Mouse (Mus musculus): ENCODE measurements around the gene Map1s.

The Map1s gene

DNA sequence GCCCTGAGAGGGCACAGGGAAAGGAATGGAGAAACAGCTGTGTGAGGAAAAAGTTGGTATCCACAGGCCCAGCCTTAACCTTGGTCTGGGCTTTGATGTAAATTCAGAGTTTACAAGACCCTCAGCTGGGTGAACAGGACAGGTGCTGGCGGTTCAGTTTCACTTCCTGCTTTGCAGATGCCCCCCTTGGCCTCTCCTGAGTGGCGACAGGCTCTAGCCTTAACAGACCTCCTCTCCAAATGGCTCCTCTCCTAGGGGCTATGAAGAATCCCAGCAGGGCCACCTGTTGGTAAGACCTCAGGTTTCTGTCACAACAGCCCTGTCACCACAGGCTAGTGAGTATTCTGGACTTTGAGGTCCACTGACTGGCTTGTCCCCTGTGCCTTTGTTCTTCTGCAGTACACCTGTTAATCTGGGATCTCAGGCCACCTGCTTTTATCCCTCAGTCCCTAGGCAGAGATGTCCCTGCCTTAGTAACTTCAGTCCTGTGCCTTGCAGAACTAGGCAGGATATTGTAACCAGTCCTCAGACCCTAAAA, 7.0 kb upstream of the Map1s start:
- DNase-seq (ENCODE audit: low read depth, low spot score) = no peak

DNA sequence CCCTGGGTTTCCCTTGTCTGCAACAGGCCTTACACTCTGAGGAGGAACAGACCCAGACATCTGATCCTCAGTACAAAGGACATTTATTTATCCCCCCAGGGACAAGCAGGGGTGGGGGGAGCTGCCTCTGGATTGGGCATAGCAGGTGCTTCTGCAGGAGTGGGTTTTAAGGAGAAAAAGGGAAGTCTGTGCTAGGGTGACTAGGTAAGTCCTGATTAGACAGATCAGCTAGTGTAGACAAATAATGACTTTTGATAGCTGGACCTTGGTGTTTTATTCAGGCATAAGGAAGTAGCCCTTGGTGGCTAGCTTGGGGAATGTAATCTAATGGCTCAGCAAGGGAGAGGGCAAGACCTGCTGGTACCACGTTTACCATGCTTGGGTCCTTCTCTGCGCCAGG, 6.5 kb upstream of the Map1s start:
- no peak for DNase-seq (ENCODE audit: low read depth, low spot score)

DNA sequence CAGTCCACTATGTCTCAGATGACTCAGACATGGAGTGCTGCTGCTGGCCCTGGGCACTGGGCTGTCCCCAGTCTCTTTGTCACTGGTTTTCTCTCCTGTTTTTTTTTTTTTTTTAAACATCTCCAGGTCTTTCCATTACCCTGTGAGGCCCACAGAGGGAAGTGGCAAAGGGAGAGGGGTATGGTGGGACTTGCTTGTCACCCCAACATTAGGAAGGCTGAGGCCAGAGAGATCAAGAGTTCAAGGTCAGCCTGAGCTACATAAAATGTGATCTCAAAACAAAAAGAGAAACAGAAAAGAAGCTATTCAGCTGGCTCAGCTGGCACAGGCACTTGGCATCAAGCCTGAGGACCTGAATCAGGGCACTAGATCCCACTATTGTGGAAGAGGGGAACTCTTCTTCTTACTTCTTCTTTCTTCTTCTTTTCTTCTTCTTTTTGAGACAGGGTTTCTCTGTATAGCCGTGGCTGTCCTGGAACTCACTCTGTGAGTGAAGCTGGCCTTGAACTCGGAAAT, 4.8 kb upstream of the Map1s start:
- DNase-seq (ENCODE audit: low read depth, low spot score) = no peak

DNA sequence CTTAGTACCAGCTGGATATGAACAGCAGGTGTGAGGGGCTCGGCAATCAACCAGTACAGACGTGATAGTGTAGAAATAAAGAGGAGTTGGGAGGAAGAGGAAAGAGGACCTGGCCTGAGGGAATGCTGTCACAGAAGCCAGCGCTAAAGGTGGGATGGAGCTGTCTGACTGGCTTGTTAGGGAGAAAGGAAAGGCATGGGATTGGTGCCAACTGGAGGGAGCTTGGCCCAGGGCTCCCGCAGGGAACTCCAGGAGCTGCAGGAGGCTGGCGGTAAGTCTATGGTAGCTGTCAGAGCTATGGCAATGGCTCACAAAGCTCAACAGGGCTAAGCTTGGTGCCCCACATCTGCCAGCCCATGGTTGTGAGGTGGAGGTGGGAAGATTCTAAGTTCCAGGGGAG, 3.5 kb upstream of the Map1s start:
- no peak for DNase-seq (ENCODE audit: low read depth, low spot score)

DNA sequence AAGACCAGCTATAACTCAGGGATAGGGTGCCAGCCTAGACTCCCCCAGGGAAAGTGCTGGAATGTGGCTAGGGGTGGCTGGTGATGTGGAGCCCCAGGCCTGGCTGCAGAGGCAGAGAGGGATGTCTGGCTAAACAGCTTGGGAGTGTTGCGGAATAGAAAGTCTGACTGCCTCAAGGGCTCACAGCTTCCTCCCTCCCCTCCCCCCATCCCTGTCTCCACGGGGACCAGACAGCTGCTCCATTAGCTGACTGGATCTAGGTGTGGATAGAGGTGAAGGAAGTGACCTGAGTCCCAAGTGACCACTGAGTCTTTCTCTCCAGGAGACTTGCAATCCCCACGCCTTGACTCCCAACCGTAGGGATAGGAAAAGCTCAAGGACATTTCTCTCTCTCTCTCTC, 2.6 kb upstream of the Map1s start:
- DNase-seq (ENCODE audit: low read depth, low spot score) = no peak

DNA sequence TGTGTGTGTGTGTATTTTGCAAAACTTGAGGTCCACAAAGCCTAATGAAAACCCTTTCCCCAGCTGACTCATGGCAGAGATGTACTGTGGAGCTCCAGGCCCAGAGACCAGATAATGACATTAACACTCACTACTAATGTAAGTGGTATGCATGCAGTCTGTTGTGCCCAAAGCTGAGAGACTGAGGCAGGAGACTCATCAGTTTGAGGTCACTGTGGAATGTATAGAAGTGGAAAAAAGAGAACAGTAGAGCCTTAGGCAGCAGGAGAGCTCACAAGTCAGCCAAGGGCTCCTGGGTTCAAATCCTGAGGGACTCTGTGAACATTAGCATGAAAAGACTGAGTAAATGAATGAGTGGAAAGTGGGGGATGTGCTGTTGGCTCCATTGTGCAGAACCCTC, 2.1 kb upstream of the Map1s start:
- DNase-seq (ENCODE audit: low read depth, low spot score) = no peak

DNA sequence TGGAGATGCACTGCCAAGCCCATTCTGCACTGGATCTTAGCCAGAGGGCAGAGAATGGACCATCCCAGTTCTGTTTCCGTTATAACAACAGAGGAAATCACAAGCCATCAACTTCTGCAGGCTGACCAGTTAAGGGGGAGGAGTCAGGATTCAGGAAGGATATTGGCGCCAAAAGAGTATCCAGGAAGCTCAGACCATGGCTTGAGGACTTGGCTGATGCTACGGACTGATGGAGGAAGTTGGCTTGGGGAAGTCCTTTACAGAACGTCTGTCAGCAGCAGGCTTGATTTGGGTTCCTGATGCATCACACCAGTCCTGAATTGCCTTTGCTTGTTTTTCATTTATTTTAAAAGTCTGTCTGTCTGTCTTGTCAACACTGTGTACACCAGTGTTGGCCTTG, 1.2 kb upstream of the Map1s start:
- DNase-seq (ENCODE audit: low read depth, low spot score) = no peak

DNA sequence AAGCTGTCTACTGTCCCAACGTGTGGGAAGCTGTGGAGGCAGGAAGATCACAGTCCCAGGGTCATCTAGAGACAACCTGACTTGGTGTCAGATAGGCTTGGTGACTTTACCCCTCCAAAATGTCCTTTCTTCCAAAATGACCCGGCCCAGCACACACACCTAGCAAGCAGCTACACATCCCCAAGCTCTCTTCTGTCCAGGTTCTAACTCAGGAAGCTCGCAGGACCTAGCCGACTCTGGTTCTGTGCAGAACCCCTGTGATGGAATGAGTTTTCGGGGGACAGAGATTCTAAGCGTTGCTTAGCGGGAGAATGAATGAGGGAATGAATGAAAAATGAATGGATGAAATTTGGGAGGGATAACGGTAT, 285 bp upstream of the Map1s start:
- DNase-seq (ENCODE audit: low read depth, low spot score) = no peak

DNA sequence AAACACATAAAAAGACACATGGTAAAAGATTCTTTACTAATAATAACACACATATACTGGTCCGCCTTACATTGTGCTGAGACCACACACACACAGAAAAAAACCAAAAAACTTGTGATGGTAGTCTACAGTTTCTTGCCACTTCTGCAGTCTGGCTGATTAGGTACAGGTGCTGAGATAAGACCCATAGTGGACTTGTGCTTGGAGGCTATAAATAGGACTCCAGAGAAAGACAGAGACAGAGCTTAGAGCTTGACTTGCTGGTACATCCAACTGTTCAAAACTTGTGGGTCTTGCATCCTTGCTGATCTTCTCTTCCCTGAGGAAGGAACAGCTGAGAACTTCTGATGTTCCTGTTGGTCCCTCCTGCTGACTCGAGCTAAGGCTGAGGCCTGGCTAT, 1.8 kb downstream of the Map1s start:
- no peak for DNase-seq (ENCODE audit: low read depth, low spot score)

DNA sequence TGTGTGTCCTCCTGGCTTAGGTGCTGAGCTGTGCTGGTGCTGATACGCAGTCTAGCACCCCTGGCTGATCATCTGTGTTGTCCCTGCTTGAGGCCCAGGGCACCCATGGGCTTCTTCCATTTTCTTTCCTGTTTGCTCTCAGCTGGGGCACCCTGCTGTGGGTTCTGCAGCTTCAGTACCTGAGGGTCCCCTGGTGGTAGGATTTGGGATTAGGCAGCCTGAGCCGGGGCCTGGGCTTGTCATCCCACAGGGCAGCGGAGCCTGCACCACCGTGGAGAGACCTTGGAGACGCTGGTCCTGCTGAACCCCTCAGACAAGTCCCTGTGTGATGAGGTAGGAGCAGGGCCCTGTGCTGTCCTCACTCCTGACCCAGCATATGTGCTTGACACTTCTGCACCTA, 5.9 kb downstream of the Map1s start:
- DNase-seq (ENCODE audit: low read depth, low spot score) = no peak

DNA sequence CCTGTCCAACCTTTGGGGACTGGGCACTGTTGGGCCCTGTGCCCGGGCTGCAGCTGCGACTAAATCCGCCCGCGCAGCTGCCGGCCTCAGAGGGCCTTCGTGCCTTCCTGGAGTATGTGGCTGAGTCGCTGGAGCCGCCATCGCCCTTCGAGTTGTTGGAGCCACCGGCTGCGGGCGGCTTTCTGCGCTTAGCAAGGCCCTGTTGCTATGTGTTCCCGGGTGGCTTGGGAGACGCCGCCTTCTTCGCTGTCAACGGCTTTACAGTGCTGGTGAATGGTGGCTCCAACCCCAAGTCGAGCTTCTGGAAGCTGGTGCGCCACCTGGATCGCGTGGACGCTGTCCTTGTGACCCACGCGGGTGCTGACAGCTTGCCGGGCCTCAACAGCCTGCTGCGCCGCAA, 7.2 kb downstream of the Map1s start:
- DNase-seq (ENCODE audit: low read depth, low spot score) = no peak

DNA sequence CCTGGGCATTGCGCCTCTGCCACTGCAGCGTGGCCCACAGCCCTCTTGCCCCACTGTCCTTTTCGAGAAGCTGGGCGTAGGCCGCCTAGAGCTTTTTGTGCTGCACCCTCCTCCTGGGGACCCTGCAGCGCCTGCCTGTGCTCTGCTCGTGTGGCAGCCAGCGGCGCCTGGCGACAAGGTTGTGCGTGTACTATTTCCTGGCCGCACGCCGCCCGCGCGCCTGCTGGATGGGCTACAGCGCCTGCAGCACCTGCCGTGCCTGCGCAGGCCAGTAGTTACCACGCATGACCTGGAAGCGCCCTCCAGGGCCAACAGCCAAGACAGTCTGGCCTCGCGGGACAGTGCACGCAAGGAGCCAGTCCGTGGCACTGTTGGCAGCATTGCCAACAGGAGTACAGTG, 7.8 kb downstream of the Map1s start:
- no peak for DNase-seq (ENCODE audit: low read depth, low spot score)

DNA sequence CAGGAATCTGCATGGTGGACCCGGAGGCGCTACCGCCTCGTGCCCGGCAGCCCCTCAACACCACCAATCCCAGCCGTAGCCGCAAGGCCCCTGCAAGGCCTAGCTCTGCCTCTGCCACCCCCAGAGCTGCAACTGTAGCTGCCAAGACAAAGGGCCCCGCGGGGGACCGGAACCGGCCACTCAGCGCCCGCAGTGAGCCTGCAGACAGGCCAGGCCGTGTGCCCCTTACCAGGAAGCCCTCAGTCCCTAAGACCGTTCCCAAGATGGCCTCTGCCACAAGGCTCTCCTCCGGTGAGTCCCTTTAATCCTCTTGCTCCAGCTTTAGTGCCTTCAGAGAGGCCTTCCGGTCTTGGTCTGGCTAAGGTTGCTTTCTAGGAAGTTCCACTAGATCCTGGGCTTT, 9.0 kb downstream of the Map1s start:
- DNase-seq (ENCODE audit: low read depth, low spot score) = no peak

DNA sequence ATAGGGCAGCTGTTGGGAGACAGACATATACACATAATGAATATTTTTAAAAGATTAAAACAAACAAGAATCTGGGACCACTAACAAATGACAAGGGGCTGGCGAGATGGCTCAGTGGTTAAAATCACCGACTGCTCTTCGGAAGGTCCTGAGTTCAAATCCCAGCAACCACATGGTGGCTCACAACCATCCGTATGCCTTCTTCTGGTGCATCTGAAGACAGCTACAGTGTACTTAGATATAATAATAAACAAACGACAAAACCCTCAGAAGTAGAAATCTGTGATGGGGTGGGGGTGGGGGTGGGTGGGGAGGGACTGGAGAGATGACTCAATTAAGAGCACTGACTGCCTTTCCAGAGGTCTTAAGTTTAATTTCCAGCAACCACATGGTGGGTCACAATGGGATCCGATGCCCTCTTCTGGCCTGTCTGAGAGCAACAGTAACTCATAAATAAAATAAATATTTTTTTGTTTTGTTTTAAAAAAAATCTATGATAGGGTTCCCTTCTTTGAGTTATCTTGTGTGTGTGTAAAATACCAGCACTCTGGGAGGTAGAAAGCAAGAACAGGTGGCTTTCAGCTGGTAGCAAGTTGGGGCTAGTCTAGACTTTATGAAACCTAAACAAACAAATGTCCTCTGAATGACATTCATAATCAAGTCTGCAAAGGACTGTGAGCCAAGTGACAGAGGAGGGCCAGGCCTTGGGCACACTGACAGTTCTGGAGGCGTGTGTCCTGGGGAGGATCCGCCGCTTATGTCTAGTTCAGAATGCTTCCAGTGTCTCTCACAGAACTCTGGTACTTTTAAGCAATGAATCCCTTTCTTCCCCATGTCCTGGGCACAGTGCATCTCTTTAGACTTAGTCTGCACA, 14.6 kb downstream of the Map1s start:
- DNase-seq (ENCODE audit: low read depth, low spot score) = no peak

DNA sequence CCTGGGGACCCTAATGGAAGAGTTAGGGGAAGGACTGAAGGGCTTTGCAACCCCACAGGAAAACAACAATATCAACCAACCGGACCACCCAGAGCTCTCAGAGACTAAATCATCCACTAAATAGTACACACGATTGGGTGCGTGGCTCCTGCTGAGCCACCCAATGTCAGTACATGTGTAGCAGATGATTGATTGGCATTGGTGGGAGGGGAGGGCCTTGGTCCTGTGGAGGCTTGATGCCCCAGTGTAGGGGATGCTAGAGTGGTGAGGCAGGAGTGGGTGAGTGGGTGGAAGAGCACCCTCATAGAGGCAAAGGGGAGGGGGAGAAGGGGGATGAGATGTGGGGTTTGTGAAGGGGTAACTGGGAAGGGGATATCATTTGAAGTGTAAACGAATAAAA, 18.4 kb downstream of the Map1s start:
- DNase-seq (ENCODE audit: low read depth, low spot score) = no peak

DNA sequence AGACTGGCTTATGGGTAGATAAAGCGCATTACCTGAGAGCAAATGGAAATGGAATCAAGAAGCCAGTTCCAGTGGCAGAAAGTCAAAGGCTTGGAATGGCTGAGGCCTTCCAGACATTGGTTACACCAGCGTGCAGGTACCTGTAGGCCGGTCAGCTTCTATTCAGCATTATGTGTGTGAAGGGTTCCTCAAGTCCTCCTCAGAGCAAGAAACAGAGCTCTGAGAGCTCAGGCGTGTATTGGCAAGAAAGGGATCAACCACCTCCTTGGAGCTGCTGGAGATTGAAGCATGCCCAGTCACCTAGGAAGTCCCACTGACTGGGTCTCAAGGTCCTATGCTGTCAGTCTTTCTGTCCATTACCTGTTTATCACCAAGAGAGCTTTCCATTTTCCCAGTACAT, 20.0 kb downstream of the Map1s start:
- DNase-seq (ENCODE audit: low read depth, low spot score) = no peak

DNA sequence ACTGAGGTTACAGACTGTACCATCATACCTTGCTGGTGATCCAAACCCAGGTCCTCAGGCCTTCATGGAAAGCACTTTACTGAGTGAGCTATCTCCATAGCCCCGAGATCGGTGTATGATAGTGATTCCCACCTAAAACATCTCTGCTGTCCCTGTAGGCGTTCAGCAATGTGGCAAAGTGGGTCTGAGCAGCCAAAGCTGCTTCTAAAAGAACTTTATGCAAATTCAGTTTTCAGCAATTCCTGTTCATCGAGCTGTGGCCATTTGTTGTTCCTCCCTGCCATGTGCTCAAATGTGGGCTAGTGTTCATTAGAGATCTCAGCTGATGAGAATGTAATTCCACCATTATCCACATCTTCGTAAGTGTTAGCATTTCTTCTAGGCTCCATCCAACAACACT, 20.7 kb downstream of the Map1s start:
- no peak for DNase-seq (ENCODE audit: low read depth, low spot score)

DNA sequence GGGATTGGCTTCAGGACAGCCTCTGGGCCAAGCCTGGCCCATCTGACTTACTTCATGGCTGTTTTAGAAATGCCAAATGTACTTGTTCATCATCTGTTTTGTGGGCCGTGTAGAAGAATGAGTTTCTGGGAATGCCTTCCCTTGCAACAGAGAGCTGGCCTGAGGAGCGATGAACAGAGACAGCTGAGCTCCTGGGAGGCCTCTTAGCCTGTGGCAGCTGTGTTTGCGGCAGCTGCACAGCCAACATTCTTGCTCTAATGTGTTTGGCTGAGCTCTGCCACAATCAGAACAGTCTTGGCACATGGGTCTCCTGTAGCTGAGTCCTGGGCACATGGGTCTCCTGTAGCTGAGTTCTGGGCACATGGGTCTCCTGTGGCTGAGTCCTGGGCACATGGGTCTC, 22.4 kb downstream of the Map1s start:
- DNase-seq (ENCODE audit: low read depth, low spot score) = no peak

DNA sequence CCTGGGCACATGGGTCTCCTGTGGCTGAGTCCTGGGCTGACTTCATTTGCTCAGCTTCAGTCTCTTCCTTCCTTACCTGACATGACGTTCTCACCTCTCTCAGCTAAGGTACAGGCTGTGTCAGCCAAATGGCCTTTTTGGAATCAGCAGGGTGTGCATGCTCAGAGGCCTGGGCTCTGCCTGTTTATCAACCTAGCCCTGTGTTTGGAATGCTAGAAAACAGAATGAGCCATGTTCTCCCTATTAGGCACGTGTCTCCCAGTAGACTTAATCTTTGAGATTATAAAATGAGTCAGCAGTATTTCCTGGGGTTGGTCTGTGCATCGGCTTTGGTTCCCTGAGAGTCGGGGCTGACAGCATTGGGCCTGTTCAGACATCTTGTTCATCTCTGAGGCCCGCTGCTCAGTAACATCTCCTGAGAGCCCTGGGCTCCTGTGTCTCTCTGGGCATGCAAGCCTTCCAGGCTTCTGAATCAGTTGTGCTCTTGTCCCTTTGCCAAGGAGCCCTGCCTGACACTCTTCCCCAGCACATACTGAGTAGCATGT, 23.1 kb downstream of the Map1s start:
- DNase-seq (ENCODE audit: low read depth, low spot score) = no peak

DNA sequence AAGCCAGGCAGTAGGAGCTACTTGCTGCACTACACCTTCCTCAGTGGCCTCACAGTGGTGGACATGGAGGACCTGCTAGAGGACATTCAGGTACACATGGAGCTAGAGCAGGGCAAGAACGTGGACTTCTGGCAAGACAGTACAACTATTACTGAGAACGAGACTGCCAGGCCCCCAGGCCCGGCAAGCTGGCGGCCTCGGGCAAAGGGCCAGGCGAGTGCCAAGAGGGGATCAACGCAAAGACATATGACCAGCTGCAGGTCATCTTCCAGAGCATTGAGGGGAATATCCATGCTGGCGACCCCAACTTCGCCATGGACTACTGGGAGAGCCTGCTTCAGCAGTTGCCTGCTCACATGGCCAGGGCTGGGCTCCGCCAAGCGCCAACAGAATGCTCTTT, 26.0 kb downstream of the Map1s start:
- no peak for DNase-seq (ENCODE audit: low read depth, low spot score)

DNA sequence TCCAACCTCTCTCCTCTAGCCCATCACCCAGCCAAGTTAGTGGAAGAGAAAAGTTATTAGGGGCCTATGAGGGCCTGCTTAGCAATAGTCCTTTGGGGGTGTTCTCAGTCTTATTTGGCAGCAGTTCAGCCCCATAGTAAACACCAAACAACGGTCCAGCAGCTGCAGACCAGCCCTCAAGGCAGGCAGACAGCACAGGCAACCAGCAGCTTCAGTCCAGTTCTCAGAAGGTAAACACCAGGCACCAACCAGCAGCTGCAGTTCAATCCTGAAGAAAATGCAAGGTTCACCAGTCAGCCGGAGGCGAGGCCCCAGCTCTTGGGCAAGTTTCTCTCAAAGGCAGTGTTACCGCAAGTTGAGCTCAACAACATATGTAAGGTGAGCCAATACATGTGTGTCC, 27.3 kb downstream of the Map1s start:
- no peak for DNase-seq (ENCODE audit: low read depth, low spot score)

DNA sequence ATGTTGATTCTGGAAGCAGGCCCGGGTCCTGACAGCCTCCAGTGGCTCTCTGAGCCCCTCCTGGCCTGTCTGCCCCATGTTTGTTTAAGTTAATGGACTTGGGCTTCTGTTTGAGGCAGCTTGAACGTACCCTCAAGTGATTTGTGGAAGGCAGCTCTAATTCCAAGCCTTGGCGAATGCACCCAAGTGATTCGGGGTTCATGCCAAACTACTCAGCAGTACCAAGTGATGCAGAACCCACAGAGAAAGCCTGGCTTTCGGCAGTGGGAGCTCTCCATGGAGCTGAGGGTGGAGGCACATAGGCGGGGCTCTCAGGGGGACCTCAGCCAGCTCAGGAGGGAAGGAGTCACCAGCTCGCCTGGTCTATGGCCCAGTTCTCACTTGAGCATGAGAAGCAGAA, 29.1 kb downstream of the Map1s start:
- no peak for DNase-seq (ENCODE audit: low read depth, low spot score)

DNA sequence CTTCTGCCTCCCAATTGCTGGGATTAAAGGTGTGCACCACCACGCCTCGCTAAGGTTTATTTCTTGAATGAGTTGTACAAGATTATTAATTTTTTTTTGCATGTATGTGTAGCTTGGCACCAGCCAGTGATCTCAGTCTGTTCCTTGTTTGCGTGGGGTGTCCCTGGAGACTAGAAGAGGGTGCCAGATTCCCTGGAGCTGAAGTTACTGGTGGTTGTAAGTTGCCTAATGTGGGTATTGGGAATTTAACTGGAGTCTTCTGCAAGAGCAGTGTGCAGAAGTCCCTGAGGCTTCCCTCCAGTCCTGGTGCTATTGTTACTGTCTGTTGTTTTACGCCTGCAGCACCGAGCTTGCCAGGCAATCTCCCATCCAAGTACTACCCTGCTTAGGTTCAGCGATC, 31.5 kb downstream of the Map1s start:
- no peak for DNase-seq (ENCODE audit: low read depth, low spot score)
